Mouse (Mus musculus) lung, postnatal 0 days (tissue): Measurements from ENCODE around the gene Smc3. TPM values are rescaled to one million over a fixed set of nuclear protein-coding genes. Genes with fewer than 3 reads are reported as not detected.

Experiments used
- ATAC-seq: fragments of 200-750 bp; cut with Nextera tagmentation; 2 replicates; pipeline ENCODE4 v1.8.0; 2017; ENCODE audit warnings: moderate library complexity
- DNase-seq: peaks from one replicate; pipeline ENCODE4 v3.0.0-alpha.2; 2016; ENCODE audit warnings: low spot score
- H3K27ac ChIP-seq: fragments of 300-500 bp; sonication (generic); 2 replicates; pipeline ENCODE4 v1.5.1; 2014; ENCODE audit warnings: antibody characterized with exemption, mild to moderate bottlenecking, low read length, mixed read lengths
- H3K27me3 ChIP-seq: fragments of 300-500 bp; sonication (generic); replicated peaks from 2 replicates; pipeline ENCODE4 v1.6.1; 2014; ENCODE audit warnings: low read length, mixed read lengths; ENCODE audit not compliant: insufficient read depth
- H3K36me3 ChIP-seq: fragments of 300-500 bp; sonication (generic); 2 replicates; pipeline ENCODE4 v1.6.1; 2014; ENCODE audit warnings: low read length, mixed read lengths; ENCODE audit not compliant: insufficient read depth
- H3K4me1 ChIP-seq: fragments of 300-500 bp; sonication (generic); 2 replicates; pipeline ENCODE4 v1.6.1; 2014; ENCODE audit warnings: antibody characterized with exemption, low read depth, low read length, mixed read lengths; ENCODE audit not compliant: insufficient read depth
- H3K4me2 ChIP-seq: fragments of 300-500 bp; sonication (generic); replicated peaks from 2 replicates; pipeline ENCODE4 v1.6.1; 2014; ENCODE audit warnings: low read depth, mild to moderate bottlenecking, low read length, moderate library complexity, mixed read lengths
- H3K4me3 ChIP-seq: fragments of 300-500 bp; sonication (generic); 2 replicates; pipeline ENCODE4 v1.5.1; 2014; ENCODE audit warnings: low read depth, low read length
- H3K9ac ChIP-seq: fragments of 300-500 bp; sonication (generic); replicated peaks from 2 replicates; pipeline ENCODE4 v1.6.1; 2014; ENCODE audit warnings: low read depth, mild to moderate bottlenecking
- H3K9me3 ChIP-seq: fragments of 300-500 bp; sonication (generic); 2 replicates; pipeline ENCODE4 v1.6.1; 2016; ENCODE audit warnings: low read length, mixed read lengths
- CTCF ChIP-seq: IDR thresholded peaks from 2 replicates; pipeline ENCODE4 v1.5.1; 2016; ENCODE audit warnings: antibody characterized with exemption, mild to moderate bottlenecking
- EP300 ChIP-seq: IDR thresholded peaks from 2 replicates; pipeline ENCODE4 v1.6.1; 2016; ENCODE audit warnings: antibody characterized with exemption, mild to moderate bottlenecking, control low read depth
- WGBS: fragments of 180-500 bp; shearing (Covaris S2); extraction: QIAGEN DNeasy Blood & Tissue Kit; methylation state at CpG from one replicate; pipeline ENCODE4 v1.1.7; 2014; 5-methylcytosine and 5-hydroxymethylcytosine counted together
- polyA plus RNA-seq: library from polyadenylated mRNA; unstranded; fragments of >200 nt; fragmentation: Nextera tagmentation; extraction: Ambion mirVana; gene quantifications from 2 replicates; pipeline ENCODE4 v1.2.1, GENCODE M21; 2015

The Smc3 gene
- polyA plus RNA-seq, 1 experiment from 2014 or later = 32.8 TPM

DNA sequence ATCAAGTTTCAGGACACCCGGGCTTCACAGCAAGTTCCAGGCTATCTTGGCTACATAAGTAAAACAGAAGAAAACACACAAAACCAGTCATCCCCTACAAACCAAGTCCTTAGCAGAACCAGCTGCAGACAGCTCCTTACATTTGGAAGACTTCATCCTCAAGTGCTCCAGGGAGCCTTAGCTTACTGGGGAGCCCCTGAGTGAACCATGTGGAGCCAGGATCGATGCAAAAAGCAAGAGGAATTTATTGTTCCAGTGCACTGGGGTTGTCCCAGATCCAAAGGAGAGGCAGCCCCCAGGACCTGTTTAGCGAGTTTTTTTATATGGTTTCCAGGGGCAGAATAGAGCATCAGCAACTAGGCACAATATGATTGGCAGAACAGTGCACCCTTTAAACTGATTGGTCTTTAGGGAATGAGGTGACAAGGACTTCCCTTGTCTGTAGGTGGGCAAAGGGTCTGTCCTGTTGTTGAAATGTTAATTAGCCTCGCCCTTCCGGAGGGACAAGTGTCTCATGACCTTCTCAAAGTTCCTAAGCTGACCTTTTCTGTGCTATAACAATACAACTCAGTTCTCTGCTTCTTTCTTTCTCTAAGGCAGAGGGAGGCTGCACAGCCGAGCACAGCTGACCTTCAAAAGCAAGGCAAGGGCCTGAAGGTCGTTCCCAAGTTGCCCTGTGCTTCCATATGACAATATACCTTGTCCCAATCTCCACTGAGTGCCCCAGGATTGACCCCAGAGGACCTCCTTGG is 3.3 kb upstream of the Smc3 start:
- Histone ChIP-seq H3K4me1 (peaks cover 2% of the 10 kb centered on the region; the same call in 1 of the 2 replicates), H3K4me2 (no peak overlapping the region), H3K27ac (no peak overlapping the region), H3K4me3 (no peak overlapping the region), H3K27me3 (no peaks in the 10 kb centered on the region), H3K9ac (no peak overlapping the region), H3K36me3 (no peaks in the 10 kb centered on the region), H3K9me3 (no peaks in the 10 kb centered on the region)
- TF ChIP-seq EP300 (no peak), CTCF (no peak)
- WGBS = 58% methylated on average over 7 of the region's 7 CpGs
- ATAC-seq (no peak), DNase-seq (no peak)

DNA sequence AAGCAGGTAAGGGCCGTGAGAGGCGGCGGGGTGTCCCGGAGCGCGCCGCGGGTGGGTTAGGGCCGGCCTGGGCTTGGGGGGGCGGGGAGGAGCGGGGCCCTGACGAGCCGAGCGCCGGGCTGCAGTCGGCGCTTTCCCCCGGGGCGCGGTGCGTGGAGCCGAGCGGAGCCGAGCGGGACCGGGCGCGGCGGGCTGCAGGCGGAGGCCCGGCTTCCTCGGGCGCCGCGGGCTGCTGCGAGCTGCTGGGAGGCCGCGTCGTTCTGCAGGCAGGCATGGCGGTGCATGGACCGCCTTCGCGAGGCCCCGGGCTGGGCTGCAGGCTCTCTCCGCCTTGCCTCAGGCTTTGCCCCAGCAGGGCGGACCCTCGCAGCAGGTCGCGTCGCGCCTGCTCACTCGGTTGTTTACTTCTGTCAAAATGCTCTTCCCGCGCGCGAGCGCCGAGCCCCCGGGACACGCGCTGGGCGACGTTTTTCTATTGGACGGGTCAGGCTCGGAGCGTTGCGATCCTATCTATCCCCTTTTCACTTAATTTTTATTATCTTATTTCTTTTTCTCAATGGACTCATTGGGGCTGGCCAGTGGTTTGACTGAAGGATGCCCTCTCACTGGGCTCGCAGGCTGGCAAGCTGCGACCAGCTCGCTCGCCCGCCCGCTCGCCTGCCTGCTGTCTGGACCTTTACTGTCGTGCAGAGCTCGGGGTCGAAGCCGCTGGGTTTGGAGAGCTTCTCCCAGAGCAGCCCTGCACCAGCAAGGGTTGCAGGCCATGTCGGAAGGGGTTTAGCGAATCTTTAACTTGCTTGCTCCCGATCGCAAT is 558 bp downstream of the Smc3 start:
- peak overlapping the region; percentile 95 for H3K4me3 ChIP-seq

DNA sequence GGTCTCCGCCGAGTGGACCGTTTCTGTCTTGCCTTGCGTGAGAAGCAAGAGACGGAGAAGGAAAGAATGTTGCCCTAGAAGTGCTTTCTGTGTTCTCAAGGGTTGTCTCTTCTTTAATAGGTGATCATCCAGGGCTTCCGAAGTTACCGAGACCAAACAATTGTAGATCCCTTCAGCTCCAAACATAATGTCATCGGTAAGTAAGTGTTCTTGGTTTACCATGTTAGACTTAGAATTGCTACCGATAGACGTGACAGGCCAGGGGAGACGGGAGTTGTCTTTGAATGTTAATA is 1.1 kb downstream of the Smc3 start:
- H3K9ac ChIP-seq = peak overlapping the region; percentile 74
- no peak for TF ChIP-seq CTCF
- no peak for TF ChIP-seq EP300
- no peaks in the 10 kb centered on the region for H3K27me3 ChIP-seq
- H3K27ac ChIP-seq = peak overlapping the region; percentile 90
- H3K9me3 ChIP-seq = no peaks in the 10 kb centered on the region
- peak overlapping the region; percentile 95 for H3K4me3 ChIP-seq
- peak overlapping the region; percentile 97 for H3K4me2 ChIP-seq
- WGBS = 5% methylated on average over 11 of the region's 11 CpGs
- DNase-seq (peak; percentile 6), ATAC-seq (no peak)
- no peaks in the 10 kb centered on the region for H3K36me3 ChIP-seq
- peaks cover 7% of the 10 kb centered on the region; the same call in 1 of the 2 replicates for H3K4me1 ChIP-seq

More for the DNA sequence above, 558 bp downstream of the Smc3 start:
- H3K4me1 ChIP-seq = peaks cover 7% of the 10 kb centered on the region; the same call in 1 of the 2 replicates
- no peak for TF ChIP-seq EP300
- TF ChIP-seq CTCF = no peak
- H3K27me3 ChIP-seq = no peaks in the 10 kb centered on the region
- H3K4me2 ChIP-seq = peak overlapping the region; percentile 97
- peak; percentile 71 for ATAC-seq
- peak overlapping the region; percentile 74 for H3K9ac ChIP-seq
- no peaks in the 10 kb centered on the region for H3K9me3 ChIP-seq
- H3K36me3 ChIP-seq = no peaks in the 10 kb centered on the region
- WGBS = 3% methylated on average over 48 of the region's 82 CpGs
- peak overlapping the region; percentile 90 for H3K27ac ChIP-seq
- peak; percentile 79 for DNase-seq

DNA sequence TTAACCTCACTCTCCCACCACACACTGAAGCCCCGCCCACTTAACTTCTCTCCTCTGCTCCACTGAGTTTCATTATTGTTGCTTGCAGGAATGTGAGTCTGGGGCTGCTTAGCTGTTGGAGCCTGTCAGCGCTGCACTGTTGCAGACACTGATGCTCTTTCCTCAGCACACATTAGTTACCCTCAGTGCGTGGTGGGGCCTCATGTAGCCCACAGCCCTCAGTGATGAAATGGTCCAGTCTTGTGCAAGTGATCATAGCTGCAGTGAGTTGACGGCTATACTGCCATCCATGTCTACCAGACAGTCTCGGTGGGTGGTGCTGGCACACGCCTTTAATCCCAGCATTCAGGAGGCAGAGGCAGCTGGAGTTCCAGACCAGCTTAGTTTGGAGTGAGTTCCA is 8.7 kb downstream of the Smc3 start:
- Histone ChIP-seq H3K4me1 (no peaks in the 10 kb centered on the region), H3K4me2 (no peak overlapping the region), H3K27ac (no peak overlapping the region), H3K36me3 (0 out of 2 replicates have a peak, but pooled peaks cover 5% of the 10 kb centered on the region), H3K9me3 (no peaks in the 10 kb centered on the region), H3K9ac (no peak overlapping the region), H3K27me3 (no peaks in the 10 kb centered on the region), H3K4me3 (no peak overlapping the region)
- no peak for ATAC-seq
- DNase-seq = no peak
- no peak for TF ChIP-seq EP300
- no peak for TF ChIP-seq CTCF
- 82% methylated on average over 6 of the region's 6 CpGs for WGBS

DNA sequence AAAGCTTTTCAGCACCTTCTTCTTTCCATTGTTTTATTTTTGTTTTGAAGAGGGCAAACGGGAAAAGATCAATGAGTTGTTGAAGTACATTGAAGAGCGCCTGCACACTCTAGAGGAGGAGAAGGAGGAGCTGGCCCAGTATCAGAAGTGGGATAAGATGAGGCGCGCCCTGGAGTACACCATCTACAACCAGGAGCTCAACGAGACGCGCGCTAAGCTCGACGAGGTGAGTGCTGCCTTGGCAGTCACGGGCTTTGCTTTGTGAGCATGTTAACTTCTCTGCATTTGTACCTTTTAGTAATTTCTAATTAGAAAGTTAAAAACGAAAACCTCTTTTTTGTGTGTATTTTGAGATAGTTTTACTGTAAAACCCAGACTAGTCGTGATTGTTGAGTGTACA is 21.5 kb downstream of the Smc3 start:
- 67% methylated on average over 13 of the region's 13 CpGs for WGBS
- Histone ChIP-seq H3K4me2 (no peak overlapping the region), H3K36me3 (peaks cover 39% of the 10 kb centered on the region; the same call in 1 of the 2 replicates), H3K27me3 (no peaks in the 10 kb centered on the region), H3K4me1 (no peaks in the 10 kb centered on the region), H3K4me3 (no peak overlapping the region), H3K9ac (no peak overlapping the region), H3K9me3 (no peaks in the 10 kb centered on the region), H3K27ac (no peak overlapping the region)
- TF ChIP-seq CTCF = no peak
- TF ChIP-seq EP300 = no peak
- DNase-seq (no peak), ATAC-seq (no peak)

DNA sequence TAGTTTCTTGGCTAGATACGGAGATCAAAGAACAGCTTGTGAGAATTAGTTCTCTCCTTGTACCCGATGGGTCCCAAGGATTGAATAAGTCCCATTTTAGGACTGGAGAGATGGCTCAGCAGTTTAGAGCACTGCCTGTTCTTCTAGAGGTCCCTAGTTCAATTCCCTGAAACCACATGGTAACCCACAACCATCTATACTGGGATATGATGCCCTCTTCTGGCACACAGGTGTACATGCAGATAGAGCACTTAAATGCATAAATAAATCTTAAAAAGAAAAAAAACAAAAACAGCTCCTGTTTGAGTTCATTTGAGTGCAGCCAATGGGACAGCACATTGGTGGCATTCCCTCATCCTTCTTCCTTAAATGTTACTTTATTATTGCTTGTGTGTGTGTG is 37.8 kb downstream of the Smc3 start:
- no peaks in the 10 kb centered on the region for H3K9me3 ChIP-seq
- H3K4me2 ChIP-seq = no peak overlapping the region
- ATAC-seq (no peak), DNase-seq (peak; percentile 29)
- H3K4me1 ChIP-seq = no peaks in the 10 kb centered on the region
- H3K36me3 ChIP-seq = peaks cover 32% of the 10 kb centered on the region; the same call in 1 of the 2 replicates
- H3K27me3 ChIP-seq = no peaks in the 10 kb centered on the region
- H3K9ac ChIP-seq = no peak overlapping the region
- 95% methylated on average over 2 of the region's 2 CpGs for WGBS
- H3K4me3 ChIP-seq = no peak overlapping the region
- TF ChIP-seq EP300 = no peak
- peak; percentile 62 for TF ChIP-seq CTCF
- H3K27ac ChIP-seq = no peak overlapping the region
